Mouse (Mus musculus) cerebellum, adult 9-10 months (tissue): ENCODE results near the gene Sec31a.
A peak's percentile ranks its signal among the peaks of the same experiment; 100 is the strongest.

Source experiments
- DNase-seq: peaks from one replicate; pipeline ENCODE4 v3.0.0; 2022

Sec31a gene

GRCm38 (mm10) chr5:100349287-100350215 lies 66.5 kb downstream of the Sec31a start:
- no peak for DNase-seq

GRCm38 (mm10) chr5:100345118-100345517 lies 70.9 kb downstream of the Sec31a start:
- no peak for DNase-seq

- no peak for DNase-seq
Measured at GRCm38 (mm10) chr5:100343087-100343486, 72.9 kb downstream of the Sec31a start.

- DNase-seq = no peak
Measured at GRCm38 (mm10) chr5:100342422-100342821, 73.6 kb downstream of the Sec31a start.

- DNase-seq = no peak
Measured at GRCm38 (mm10) chr5:100341042-100341441, 75.0 kb downstream of the Sec31a start.

GRCm38 (mm10) chr5:100337852-100338251 lies 78.2 kb downstream of the Sec31a start:
- DNase-seq = no peak

- DNase-seq = no peak
Measured at GRCm38 (mm10) chr5:100336876-100337275, 79.2 kb downstream of the Sec31a start.

GRCm38 (mm10) chr5:100335581-100336080 lies 80.4 kb downstream of the Sec31a start:
- no peak for DNase-seq

GRCm38 (mm10) chr5:100334686-100335085 lies 81.3 kb downstream of the Sec31a start:
- no peak for DNase-seq

- DNase-seq = no peak
Measured at GRCm38 (mm10) chr5:100333607-100334380, 82.2 kb downstream of the Sec31a start.

GRCm38 (mm10) chr5:100332300-100333004 lies 83.6 kb downstream of the Sec31a start:
- no peak for DNase-seq

- DNase-seq = no peak
Measured at GRCm38 (mm10) chr5:100331636-100332035, 84.4 kb downstream of the Sec31a start.

- peak; percentile 77 for DNase-seq
Measured at GRCm38 (mm10) chr5:100322081-100322480, 94.0 kb downstream of the Sec31a start.

- DNase-seq = no peak
Measured at GRCm38 (mm10) chr5:100317842-100318241, 98.2 kb downstream of the Sec31a start.

- DNase-seq = no peak
Measured at GRCm38 (mm10) chr5:100317010-100317409, 99.0 kb downstream of the Sec31a start.

GRCm38 (mm10) chr5:100315646-100316045 lies 100.4 kb downstream of the Sec31a start:
- peak; percentile 66 for DNase-seq

GRCm38 (mm10) chr5:100312391-100312790 lies 103.6 kb downstream of the Sec31a start:
- no peak for DNase-seq
